Mouse (Mus musculus) layer of hippocampus, adult 8-10 months (tissue): ENCODE results near the gene Ikbip. TPM values are rescaled to one million over a fixed set of nuclear protein-coding genes. Genes with fewer than 3 reads are reported as not detected.

Source experiments
- total RNA-seq, 4 experiments: library from RNA; stranded (reverse); gene quantifications; 2 replicates each; pipeline ENCODE4 v1.2.4; 2022

The Ikbip gene
- total RNA-seq, 4 experiments from 2014 or later = 15.5 to 21.6 (median 19.1) TPM

Other genes starting within 250 kb of the Ikbip start
- 10 to 100 TPM; 12.3 to 14.4 (median 13.8) TPM for gene Apaf1, start 170 bp upstream of the Ikbip start, total RNA-seq
- gene Slc25a3, start 41.1 kb downstream of the Ikbip start, total RNA-seq = 100 to 1,000 TPM; 490 to 567 (median 535) TPM
- 10 to 100 TPM; 39.2 to 51.2 (median 41.8) TPM for gene Tmpo, start 98.4 kb downstream of the Ikbip start, total RNA-seq